Mouse (Mus musculus) heart, embryonic 15.5 days (tissue): Measurements from ENCODE around the gene Pelp1. TPM values are rescaled to one million over a fixed set of nuclear protein-coding genes. Genes with fewer than 3 reads are reported as not detected.
A peak's percentile ranks its signal among the peaks of the same experiment; 100 is the strongest.

Source experiments
- ATAC-seq: fragments of 200-750 bp; cut with Nextera tagmentation; replicated peaks from 2 replicates; pipeline ENCODE4 v1.8.0; 2017; ENCODE audit warnings: low read depth, moderate TSS enrichment; ENCODE audit not compliant: insufficient number of reproducible peaks, insufficient read depth, low FRiP score
- H3K27ac ChIP-seq: fragments of 300-500 bp; sonication (generic); 2 replicates; pipeline ENCODE4 v1.5.1; 2015; ENCODE audit warnings: mild to moderate bottlenecking, inconsistent platforms
- H3K27me3 ChIP-seq: fragments of 300-500 bp; sonication (generic); 2 replicates; pipeline ENCODE4 v1.6.1; 2015; ENCODE audit warnings: inconsistent platforms
- H3K36me3 ChIP-seq: fragments of 300-500 bp; sonication (generic); 2 replicates; pipeline ENCODE4 v1.6.1; 2015; ENCODE audit warnings: mild to moderate bottlenecking, inconsistent platforms
- H3K4me1 ChIP-seq: fragments of 300-500 bp; sonication (generic); replicated peaks from 2 replicates; pipeline ENCODE4 v1.6.1; 2015; ENCODE audit warnings: inconsistent platforms
- H3K4me2 ChIP-seq: fragments of 300-500 bp; sonication (generic); 2 replicates; pipeline ENCODE4 v1.6.1; 2015; ENCODE audit warnings: inconsistent platforms, mild to moderate bottlenecking, moderate library complexity
- H3K4me3 ChIP-seq: fragments of 300-500 bp; sonication (generic); 2 replicates; pipeline ENCODE4 v1.5.1; 2015; ENCODE audit warnings: mild to moderate bottlenecking, inconsistent platforms
- H3K9ac ChIP-seq: fragments of 300-500 bp; sonication (generic); 2 replicates; pipeline ENCODE4 v1.6.1; 2015; ENCODE audit warnings: mild to moderate bottlenecking, inconsistent platforms
- H3K9me3 ChIP-seq: fragments of 300-500 bp; sonication (generic); replicated peaks from 2 replicates; pipeline ENCODE4 v1.6.1; 2016; ENCODE audit warnings: inconsistent platforms
- WGBS: fragments of 180-500 bp; shearing (Covaris S2); methylation state at CpG from one replicate; pipeline ENCODE4 v1.1.7; 2015; ENCODE audit warnings: mixed read lengths; 5-methylcytosine and 5-hydroxymethylcytosine counted together
- polyA plus RNA-seq: library from polyadenylated mRNA; unstranded; fragments of >200 nt; fragmentation: Nextera tagmentation; extraction: Ambion mirVana; gene quantifications from 2 replicates; pipeline ENCODE4 v1.2.1, GENCODE M21; 2015

Gene Pelp1
- polyA plus RNA-seq, 1 experiment from 2014 or later = 17.6 TPM

- Histone ChIP-seq H3K4me2 (no peak overlapping the region), H3K36me3 (no peaks in the 10 kb centered on the region)
- 53% methylated on average over 4 of the region's 4 CpGs for WGBS
Observed at GRCm38 (mm10) chr11:70418199-70418598, 8.4 kb upstream of the Pelp1 start.

DNA sequence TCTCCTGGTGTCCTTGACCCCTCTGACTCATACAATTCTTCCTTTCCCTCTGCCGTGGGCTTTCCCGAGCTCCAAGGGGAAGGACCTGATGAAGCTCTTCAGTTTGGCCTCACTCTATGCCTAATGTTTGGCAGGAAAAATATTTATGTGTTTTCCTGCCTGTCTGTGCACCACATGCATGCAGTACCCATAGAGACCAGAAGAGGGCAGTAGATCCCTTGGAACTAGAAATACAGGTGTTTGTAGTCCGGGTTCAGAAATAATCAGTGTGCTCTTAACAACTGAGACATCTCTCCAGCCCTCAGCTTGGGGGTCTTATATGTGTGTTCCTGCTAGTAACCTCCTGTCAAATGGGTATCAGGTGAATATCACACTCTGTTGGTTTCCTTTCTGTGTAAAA lies 4.1 kb upstream of the Pelp1 start:
- no peak overlapping the region for H3K9ac ChIP-seq
- no peak overlapping the region for H3K27ac ChIP-seq
- no peak for ATAC-seq
- H3K4me1 ChIP-seq = peaks cover 9% of the 10 kb centered on the region
- no peak overlapping the region for H3K4me2 ChIP-seq
- no peaks in the 10 kb centered on the region for H3K36me3 ChIP-seq
- no peaks in the 10 kb centered on the region for H3K9me3 ChIP-seq
- WGBS = 9% methylated on average over 3 of the region's 3 CpGs
- 0 out of 2 replicates have a peak, but pooled peaks cover 3% of the 10 kb centered on the region for H3K27me3 ChIP-seq
- no peak overlapping the region for H3K4me3 ChIP-seq

More at GRCm38 (mm10) chr11:70418199-70418598, 8.4 kb upstream of the Pelp1 start:
- Histone ChIP-seq H3K27ac (no peak overlapping the region), H3K4me3 (no peak overlapping the region), H3K27me3 (0 out of 2 replicates have a peak, but pooled peaks cover 3% of the 10 kb centered on the region), H3K9me3 (no peaks in the 10 kb centered on the region), H3K9ac (no peak overlapping the region), H3K4me1 (no peaks in the 10 kb centered on the region)
- ATAC-seq = no peak

GRCm38 (mm10) chr11:70412591-70412990 lies 2.8 kb upstream of the Pelp1 start:
- Histone ChIP-seq H3K4me1 (peaks cover 18% of the 10 kb centered on the region), H3K9me3 (no peaks in the 10 kb centered on the region), H3K27ac (no peak overlapping the region), H3K27me3 (0 out of 2 replicates have a peak, but pooled peaks cover 3% of the 10 kb centered on the region), H3K36me3 (no peaks in the 10 kb centered on the region), H3K9ac (no peak overlapping the region), H3K4me2 (no peak overlapping the region), H3K4me3 (no peak overlapping the region)
- 70% methylated on average over 5 of the region's 5 CpGs for WGBS
- ATAC-seq = no peak

GRCm38 (mm10) chr11:70410297-70410643 lies 439 bp upstream of the Pelp1 start:
- 0 out of 2 replicates have a peak, but pooled peaks cover 3% of the 10 kb centered on the region for H3K27me3 ChIP-seq
- H3K4me1 ChIP-seq = peaks cover 18% of the 10 kb centered on the region
- peak overlapping the region; percentile 76 for H3K27ac ChIP-seq
- no peaks in the 10 kb centered on the region for H3K9me3 ChIP-seq
- peaks cover 5% of the 10 kb centered on the region; the same call in 1 of the 2 replicates for H3K36me3 ChIP-seq
- peak overlapping the region; percentile 96 for H3K9ac ChIP-seq
- no peak for ATAC-seq
- WGBS = 57% methylated on average over 6 of the region's 6 CpGs
- peak overlapping the region; percentile 84 for H3K4me2 ChIP-seq
- H3K4me3 ChIP-seq = peak overlapping the region; percentile 73

DNA sequence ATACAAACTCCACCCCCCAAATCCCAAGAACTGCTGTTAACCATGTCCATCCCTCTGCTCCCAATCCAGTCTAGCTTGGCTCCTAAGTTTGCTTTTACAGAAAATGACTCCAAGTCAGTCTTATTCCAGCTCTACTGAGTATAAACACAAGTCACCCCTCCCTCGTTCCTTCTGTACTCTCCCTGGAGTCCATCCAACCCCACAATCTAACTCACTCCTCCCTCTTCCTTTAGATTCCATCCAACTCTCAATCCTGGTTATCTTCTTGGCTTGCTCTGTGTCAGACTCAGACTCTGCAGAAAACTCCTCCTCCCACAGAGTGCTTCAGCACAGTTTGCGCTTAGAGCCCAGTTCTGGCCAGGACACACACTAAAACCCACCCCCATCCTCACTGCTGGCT lies 6.2 kb downstream of the Pelp1 start:
- Histone ChIP-seq H3K9ac (no peak overlapping the region), H3K4me3 (no peak overlapping the region), H3K9me3 (no peaks in the 10 kb centered on the region), H3K27ac (peak overlapping the region; percentile 68), H3K4me1 (peaks cover 17% of the 10 kb centered on the region), H3K4me2 (0 out of 2 replicates have a peak overlapping the region, but pooled peaks have one; percentile 6), H3K36me3 (peaks cover 34% of the 10 kb centered on the region), H3K27me3 (no peaks in the 10 kb centered on the region)
- 48% methylated on average over 2 of the region's 2 CpGs for WGBS
- ATAC-seq = peak; percentile 84

GRCm38 (mm10) chr11:70389421-70389820 lies 20.4 kb downstream of the Pelp1 start:
- H3K27me3 ChIP-seq = no peaks in the 10 kb centered on the region
- H3K36me3 ChIP-seq = peaks cover 25% of the 10 kb centered on the region
- no peaks in the 10 kb centered on the region; the same call in 1 of the 2 replicates for H3K4me1 ChIP-seq
- no peak overlapping the region for H3K27ac ChIP-seq
- ATAC-seq = no peak
- no peak overlapping the region for H3K4me2 ChIP-seq
- no peaks in the 10 kb centered on the region for H3K9me3 ChIP-seq
- H3K9ac ChIP-seq = no peak overlapping the region
- WGBS = 76% methylated on average over 5 of the region's 5 CpGs
- no peak overlapping the region for H3K4me3 ChIP-seq

DNA sequence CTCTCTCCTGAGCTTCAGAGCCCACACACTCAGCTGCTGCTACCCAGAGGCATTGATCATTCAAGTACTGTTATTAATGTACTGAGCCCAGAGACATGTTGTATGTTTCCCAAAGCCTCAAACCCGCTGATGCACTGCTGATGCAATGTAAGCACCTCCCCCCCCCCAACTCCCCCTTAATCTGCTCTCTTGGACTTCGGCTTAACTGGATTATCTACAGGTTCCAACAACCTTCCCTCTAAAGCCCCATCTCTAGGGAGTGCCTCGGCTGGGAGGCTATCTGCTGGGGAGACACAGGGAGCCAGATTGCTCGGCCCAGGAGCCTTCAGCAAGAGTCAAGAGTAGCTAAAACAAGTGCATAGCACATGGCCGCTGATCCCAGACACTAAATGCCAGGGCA lies 22.4 kb downstream of the Pelp1 start:
- ATAC-seq = no peak
- H3K36me3 ChIP-seq = peaks cover 8% of the 10 kb centered on the region; the same call in 1 of the 2 replicates
- H3K4me2 ChIP-seq = no peak overlapping the region
- H3K4me3 ChIP-seq = no peak overlapping the region
- no peaks in the 10 kb centered on the region for H3K27me3 ChIP-seq
- no peak overlapping the region for H3K9ac ChIP-seq
- H3K4me1 ChIP-seq = no peaks in the 10 kb centered on the region; the same call in 1 of the 2 replicates
- H3K27ac ChIP-seq = no peak overlapping the region
- H3K9me3 ChIP-seq = no peaks in the 10 kb centered on the region
- whole genome bisulfite sequencing = 70% methylated on average over 5 of the region's 5 CpGs

- no peaks in the 10 kb centered on the region for H3K36me3 ChIP-seq
- no peak overlapping the region for H3K4me3 ChIP-seq
- no peak overlapping the region for H3K27ac ChIP-seq
- H3K27me3 ChIP-seq = no peaks in the 10 kb centered on the region
- no peaks in the 10 kb centered on the region for H3K4me1 ChIP-seq
- H3K9ac ChIP-seq = no peak overlapping the region
- no peak for ATAC-seq
- 78% methylated on average over 3 of the region's 3 CpGs for WGBS
- no peak overlapping the region for H3K4me2 ChIP-seq
- no peaks in the 10 kb centered on the region for H3K9me3 ChIP-seq
Observed at GRCm38 (mm10) chr11:70384136-70384535, 25.7 kb downstream of the Pelp1 start.

GRCm38 (mm10) chr11:70381330-70381729 lies 28.5 kb downstream of the Pelp1 start:
- H3K27me3 ChIP-seq = no peaks in the 10 kb centered on the region; the same call in 1 of the 2 replicates
- no peak for ATAC-seq
- no peaks in the 10 kb centered on the region for H3K9me3 ChIP-seq
- no peaks in the 10 kb centered on the region for H3K4me1 ChIP-seq
- no peak overlapping the region for H3K4me3 ChIP-seq
- no peak overlapping the region for H3K4me2 ChIP-seq
- H3K36me3 ChIP-seq = no peaks in the 10 kb centered on the region
- WGBS = 70% methylated on average over 2 of the region's 2 CpGs
- no peak overlapping the region for H3K9ac ChIP-seq
- no peak overlapping the region for H3K27ac ChIP-seq

GRCm38 (mm10) chr11:70380478-70381005 lies 29.3 kb downstream of the Pelp1 start:
- H3K4me3 ChIP-seq = no peak overlapping the region
- no peak for ATAC-seq
- no peaks in the 10 kb centered on the region for H3K36me3 ChIP-seq
- no peaks in the 10 kb centered on the region; the same call in 1 of the 2 replicates for H3K27me3 ChIP-seq
- no peaks in the 10 kb centered on the region for H3K9me3 ChIP-seq
- no peaks in the 10 kb centered on the region for H3K4me1 ChIP-seq
- no peak overlapping the region for H3K9ac ChIP-seq
- H3K27ac ChIP-seq = no peak overlapping the region
- 42% methylated on average over 1 of the region's 1 CpGs for WGBS
- no peak overlapping the region for H3K4me2 ChIP-seq

DNA sequence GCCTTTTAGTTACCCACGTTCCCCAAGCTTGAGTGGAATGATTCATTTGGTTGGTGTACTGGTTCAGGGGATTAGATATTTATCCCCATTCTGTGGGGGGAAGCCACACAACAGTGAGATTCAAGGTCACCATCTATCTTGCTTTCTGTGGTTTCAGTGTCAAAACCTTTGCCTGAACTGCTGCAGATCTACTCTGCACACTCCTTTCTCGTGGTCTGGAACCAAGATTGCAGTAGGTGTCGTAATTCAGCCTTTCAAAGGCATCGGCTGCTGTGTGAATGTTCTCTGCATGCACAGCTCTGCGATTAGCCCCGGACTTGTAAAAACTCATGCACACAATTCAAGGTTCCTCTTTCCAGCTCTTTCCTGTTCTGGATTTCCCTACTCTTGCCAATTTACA lies 33.8 kb downstream of the Pelp1 start:
- no peak overlapping the region for H3K9ac ChIP-seq
- no peak overlapping the region for H3K4me2 ChIP-seq
- H3K36me3 ChIP-seq = no peaks in the 10 kb centered on the region
- H3K27me3 ChIP-seq = no peaks in the 10 kb centered on the region; the same call in 1 of the 2 replicates
- H3K4me1 ChIP-seq = no peaks in the 10 kb centered on the region
- no peak overlapping the region for H3K4me3 ChIP-seq
- 76% methylated on average over 6 of the region's 6 CpGs for WGBS
- no peak overlapping the region for H3K27ac ChIP-seq
- ATAC-seq = no peak
- no peaks in the 10 kb centered on the region for H3K9me3 ChIP-seq

GRCm38 (mm10) chr11:70374302-70374701 lies 35.5 kb downstream of the Pelp1 start:
- Histone ChIP-seq H3K4me1 (no peaks in the 10 kb centered on the region), H3K9ac (no peak overlapping the region), H3K27me3 (no peaks in the 10 kb centered on the region; the same call in 1 of the 2 replicates), H3K9me3 (no peaks in the 10 kb centered on the region), H3K4me2 (no peak overlapping the region), H3K27ac (no peak overlapping the region), H3K36me3 (no peaks in the 10 kb centered on the region), H3K4me3 (no peak overlapping the region)
- WGBS = 73% methylated on average over 3 of the region's 3 CpGs
- no peak for ATAC-seq
